Mouse (Mus musculus): ENCODE data around the gene Ccdc181.

DNA sequence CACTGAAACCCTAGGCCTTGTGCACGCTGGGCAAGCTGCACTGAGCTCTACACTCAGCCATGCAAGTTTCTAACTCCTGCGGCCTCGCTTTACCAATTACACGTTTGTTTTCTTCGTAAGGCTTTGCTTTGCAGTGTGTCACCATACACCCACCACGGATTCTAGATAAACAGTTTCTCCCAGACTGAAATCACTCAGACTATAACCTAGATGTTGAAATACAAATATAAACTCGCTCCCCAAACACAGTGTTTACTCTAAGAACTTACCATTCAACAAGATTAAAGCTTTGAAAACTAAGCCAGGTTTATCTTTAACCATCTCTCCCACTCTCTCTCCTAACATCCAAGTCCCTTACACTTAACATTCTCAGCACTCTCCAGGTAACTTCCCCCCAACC lies 40.3 kb upstream of the Ccdc181 start:
- TF ChIP-seq POLR2A (IDR thresholded peaks at IDR 0.05; ENCODE audit: low read depth, low read length) (no peak), CTCF (conservative IDR thresholded peaks at IDR 0.05; ENCODE audit: insufficient read depth, insufficient read length, low read depth, low read length) (no peak)

All from kidney, adult 2 months (tissue).